Mouse (Mus musculus) midbrain, postnatal 0 days (tissue): ENCODE data around the gene Cfap65. TPM values are rescaled to one million over a fixed set of nuclear protein-coding genes. Genes with fewer than 3 reads are reported as not detected.

ENCODE experiments used
- ATAC-seq: fragments of 200-750 bp; cut with Nextera tagmentation; 2 replicates; pipeline ENCODE4 v1.8.0; 2017; ENCODE audit warnings: moderate number of reproducible peaks, mild to moderate bottlenecking, moderate TSS enrichment, moderate library complexity; ENCODE audit not compliant: low FRiP score
- DNase-seq: peaks from one replicate; pipeline ENCODE4 v3.0.0-alpha.2; 2015; ENCODE audit warnings: low spot score
- H3K27ac ChIP-seq: fragments of 300-500 bp; sonication (generic); 2 replicates; pipeline ENCODE4 v1.5.1; 2014; ENCODE audit warnings: low read depth, mild to moderate bottlenecking, low read length, mixed read lengths
- H3K27me3 ChIP-seq: fragments of 300-500 bp; sonication (generic); 2 replicates; pipeline ENCODE4 v1.6.1; 2014; ENCODE audit warnings: low read length, control low read depth, mixed read lengths; ENCODE audit not compliant: insufficient read depth
- H3K36me3 ChIP-seq: fragments of 300-500 bp; sonication (generic); 2 replicates; pipeline ENCODE4 v1.6.1; 2014; ENCODE audit warnings: low read length, control low read depth, mixed read lengths; ENCODE audit not compliant: insufficient read depth
- H3K4me1 ChIP-seq: fragments of 300-500 bp; sonication (generic); 2 replicates; pipeline ENCODE4 v1.6.1; 2014; ENCODE audit warnings: mild to moderate bottlenecking, control low read depth, antibody characterized with exemption, low read length, mixed read lengths; ENCODE audit not compliant: insufficient read depth
- H3K4me2 ChIP-seq: fragments of 300-500 bp; sonication (generic); 2 replicates; pipeline ENCODE4 v1.6.1; 2014; ENCODE audit warnings: low read depth, mild to moderate bottlenecking, low read length, mixed read lengths; ENCODE audit not compliant: poor library complexity, severe bottlenecking
- H3K4me3 ChIP-seq: fragments of 300-500 bp; sonication (generic); 2 replicates; pipeline ENCODE4 v1.5.1; 2014; ENCODE audit warnings: low read depth, mild to moderate bottlenecking, low read length, moderate library complexity
- H3K9ac ChIP-seq: fragments of 300-500 bp; sonication (generic); replicated peaks from 2 replicates; pipeline ENCODE4 v1.6.1; 2014; ENCODE audit warnings: mild to moderate bottlenecking, low read length, moderate library complexity, mixed read lengths; ENCODE audit not compliant: poor library complexity, severe bottlenecking
- H3K9me3 ChIP-seq: fragments of 300-500 bp; sonication (generic); 2 replicates; pipeline ENCODE4 v1.6.1; 2016; ENCODE audit warnings: low read length, control low read depth
- CTCF ChIP-seq: IDR thresholded peaks from 2 replicates; pipeline ENCODE4 v1.5.1; 2016; ENCODE audit warnings: antibody characterized with exemption, mild to moderate bottlenecking
- WGBS: fragments of 180-500 bp; shearing (Covaris S2); extraction: QIAGEN DNeasy Blood & Tissue Kit; methylation state at CpG from one replicate; pipeline ENCODE4 v1.1.7; 2014; 5-methylcytosine and 5-hydroxymethylcytosine counted together
- polyA plus RNA-seq: library from polyadenylated mRNA; unstranded; fragments of >200 nt; fragmentation: Nextera tagmentation; extraction: Ambion mirVana; gene quantifications from 2 replicates; pipeline ENCODE4 v1.2.1, GENCODE M21; 2015
- total RNA-seq: library from RNA; depleted of rRNA; stranded (reverse); fragments of >200 nt; gene quantifications from 2 replicates; pipeline ENCODE4 v1.2.3, GENCODE M21; 2014

Cfap65 gene
- total and polyA plus RNA-seq, 2 experiments from 2014 or later: 1.5 to 4.1 TPM

GRCm38 (mm10) chr1:74885369-74886042 is 49.9 kb downstream of the Cfap65 start, which contains the start of gene Fev:
Gene Fev (minus strand): TSS chr1:74885419.
- ATAC-seq (peak; percentile 10; the same call in 1 of the 2 replicates), DNase-seq (no peak)
- no peak for TF ChIP-seq CTCF
- Histone ChIP-seq H3K27me3 (peaks cover 72% of the 10 kb centered on the region), H3K27ac (no peak within 1 kb of the TSS), H3K4me1 (peaks cover 17% of the 10 kb centered on the region), H3K4me2 (peak within 1 kb of the TSS; percentile 44), H3K4me3 (peak within 1 kb of the TSS; percentile 26), H3K9me3 (no peaks in the 10 kb centered on the region), H3K36me3 (no peaks in the 10 kb centered on the region), H3K9ac (no peak within 1 kb of the TSS)
- WGBS: under 1% methylated on average over 40 of the region's 43 CpGs

DNA sequence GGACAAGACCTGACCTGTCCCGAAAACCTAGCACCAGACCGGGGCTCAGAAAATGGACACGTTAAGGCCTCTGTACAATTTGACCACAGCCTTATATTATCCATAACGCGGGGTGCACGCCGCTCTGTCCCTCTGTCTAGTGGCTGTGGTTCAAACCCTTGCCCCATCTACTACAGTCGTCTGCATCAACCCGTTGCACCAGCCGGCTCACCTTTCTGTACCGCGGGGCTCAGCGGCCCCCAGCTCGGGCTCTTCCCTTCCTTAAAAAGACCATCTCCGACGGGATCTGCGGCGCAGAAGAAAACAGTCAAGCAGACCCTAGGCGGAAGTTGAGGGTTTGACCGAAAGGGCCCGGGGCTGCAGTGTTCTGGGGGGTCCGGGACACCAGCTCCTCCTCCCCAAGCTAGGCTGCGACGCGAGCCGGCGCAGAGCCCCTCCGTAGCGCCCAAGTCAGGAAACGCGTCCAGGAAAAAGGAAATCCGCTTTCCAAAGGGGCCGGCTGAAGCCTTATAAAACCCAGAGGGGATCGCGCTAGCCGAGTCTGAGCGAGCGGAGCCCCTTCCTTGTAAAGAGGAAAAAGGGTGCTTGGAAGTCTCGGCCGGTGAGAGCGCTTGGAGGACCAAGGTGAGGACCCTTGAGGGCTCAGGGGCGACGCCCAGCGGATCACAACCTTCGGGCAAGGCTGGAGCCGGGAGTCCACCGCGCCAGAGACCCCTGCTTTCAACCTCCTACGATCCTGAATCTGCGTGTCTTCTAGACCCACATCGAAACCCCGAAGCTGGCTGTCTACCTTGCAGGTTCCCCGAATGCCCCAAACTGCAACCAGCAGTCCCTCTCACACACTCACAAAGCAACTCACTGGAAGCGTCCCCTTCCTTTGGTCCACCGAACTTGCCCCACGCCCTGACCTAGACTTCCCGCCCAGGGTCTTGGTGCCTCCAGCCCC is 50.9 kb downstream of the Cfap65 start:
- Histone ChIP-seq H3K4me3 (peak overlapping the region; percentile 26; the same call in 1 of the 2 replicates), H3K4me1 (peaks cover 17% of the 10 kb centered on the region), H3K4me2 (peak overlapping the region; percentile 44), H3K9ac (no peak overlapping the region), H3K27ac (no peak overlapping the region), H3K36me3 (no peaks in the 10 kb centered on the region), H3K9me3 (no peaks in the 10 kb centered on the region), H3K27me3 (peaks cover 62% of the 10 kb centered on the region)
- DNase-seq: no peak
- no peak for ATAC-seq
- TF ChIP-seq CTCF: no peak
- WGBS: 2% methylated on average over 55 of the region's 57 CpGs

DNA sequence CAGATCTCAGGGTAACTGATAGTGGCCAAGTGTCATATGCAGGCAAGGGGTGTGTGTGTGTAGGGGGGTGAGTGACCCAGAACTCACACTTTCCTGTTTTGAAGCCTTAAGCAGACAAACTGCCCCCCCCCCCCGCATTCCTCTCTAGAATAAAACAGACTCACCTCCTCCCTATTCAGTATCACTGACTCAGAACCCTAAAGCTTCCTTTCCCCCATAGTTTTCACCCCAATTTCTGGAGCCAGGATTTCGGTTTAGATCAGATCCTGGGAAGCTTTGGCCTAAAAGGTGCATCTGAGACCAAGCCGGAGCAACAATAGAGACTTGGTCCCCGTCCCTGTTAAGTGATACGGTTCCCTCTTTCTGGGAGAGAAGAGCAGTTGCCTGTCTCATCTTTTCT is 52.0 kb downstream of the Cfap65 start:
- H3K9me3 ChIP-seq: no peaks in the 10 kb centered on the region
- 4% methylated on average over 5 of the region's 5 CpGs for WGBS
- H3K27ac ChIP-seq: no peak overlapping the region
- no peak for TF ChIP-seq CTCF
- ATAC-seq: no peak
- peaks cover 65% of the 10 kb centered on the region for H3K27me3 ChIP-seq
- no peaks in the 10 kb centered on the region for H3K36me3 ChIP-seq
- H3K9ac ChIP-seq: no peak overlapping the region
- H3K4me2 ChIP-seq: no peak overlapping the region
- H3K4me1 ChIP-seq: peaks cover 17% of the 10 kb centered on the region
- no peak overlapping the region for H3K4me3 ChIP-seq
- DNase-seq: no peak

GRCm38 (mm10) chr1:74882828-74883227 is 52.6 kb downstream of the Cfap65 start:
- no peak for DNase-seq
- H3K27me3 ChIP-seq: peaks cover 62% of the 10 kb centered on the region
- H3K4me2 ChIP-seq: peak overlapping the region; percentile 81
- peaks cover 17% of the 10 kb centered on the region for H3K4me1 ChIP-seq
- H3K9me3 ChIP-seq: no peaks in the 10 kb centered on the region
- H3K9ac ChIP-seq: no peak overlapping the region
- no peak for ATAC-seq
- 2% methylated on average over 8 of the region's 8 CpGs for WGBS
- H3K27ac ChIP-seq: no peak overlapping the region
- H3K4me3 ChIP-seq: peak overlapping the region; percentile 45; the same call in 1 of the 2 replicates
- TF ChIP-seq CTCF: no peak
- H3K36me3 ChIP-seq: no peaks in the 10 kb centered on the region

DNA sequence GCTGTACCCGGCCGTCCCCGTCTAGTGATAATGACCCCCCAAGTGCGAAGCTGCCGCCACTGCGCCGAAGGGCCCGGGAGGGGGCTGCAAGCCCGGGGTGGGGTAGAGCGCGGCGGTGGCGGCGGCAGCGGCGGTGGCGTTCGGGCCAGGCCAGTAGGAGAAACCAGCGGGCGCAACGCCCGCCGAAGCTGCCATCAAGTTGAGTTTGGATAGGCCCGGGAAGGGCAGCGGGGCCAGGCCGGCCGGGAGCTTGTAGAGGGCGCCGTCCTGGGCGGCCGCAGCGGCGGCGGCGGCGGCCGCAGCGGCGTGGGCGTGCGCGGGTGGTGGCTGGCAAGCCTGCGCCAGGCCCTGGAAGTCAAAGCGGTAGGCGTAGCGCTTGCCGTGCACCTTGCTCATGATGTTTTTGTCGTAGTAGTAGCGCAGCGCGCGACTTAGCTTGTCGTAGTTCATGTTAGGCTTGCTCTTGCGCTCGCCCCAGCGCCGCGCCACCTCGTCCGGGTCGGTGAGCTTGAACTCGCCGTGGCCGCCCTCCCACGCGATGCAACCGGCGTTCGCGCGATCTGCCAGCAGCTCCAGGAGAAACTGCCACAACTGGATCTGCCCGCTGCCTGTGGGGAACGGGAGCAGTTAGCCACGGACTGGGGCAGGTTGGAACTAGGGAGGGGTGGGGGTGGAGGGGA is 53.2 kb downstream of the Cfap65 start:
- Histone ChIP-seq H3K9ac (0 out of 2 replicates have a peak overlapping the region, but pooled peaks have one; percentile 36), H3K36me3 (no peaks in the 10 kb centered on the region), H3K27ac (no peak overlapping the region), H3K4me1 (peaks cover 17% of the 10 kb centered on the region), H3K27me3 (peaks cover 57% of the 10 kb centered on the region), H3K9me3 (no peaks in the 10 kb centered on the region), H3K4me2 (peak overlapping the region; percentile 81), H3K4me3 (peak overlapping the region; percentile 45)
- ATAC-seq (no peak), DNase-seq (no peak)
- under 1% methylated on average over 65 of the region's 74 CpGs for WGBS
- no peak for TF ChIP-seq CTCF
